Mouse (Mus musculus) frontal cortex, adult (tissue): ENCODE results near the gene Gjb4.

Experiments used
- ATAC-seq: cut with Nextera tagmentation; 2 replicates; pipeline ENCODE4 v1.9.2; 2017; ENCODE audit warnings: mild to moderate bottlenecking, moderate library complexity, mixed read lengths; ENCODE audit not compliant: low TSS enrichment

Gene Gjb4

GRCm38 (mm10) chr4:127311561-127311960 lies 42.3 kb downstream of the Gjb4 start:
- ATAC-seq, result no peak

GRCm38 (mm10) chr4:127306915-127307314 lies 47.0 kb downstream of the Gjb4 start:
- ATAC-seq, result no peak

GRCm38 (mm10) chr4:127303796-127304195 lies 50.1 kb downstream of the Gjb4 start:
- ATAC-seq, result no peak
